8 mouse cellular contexts compared by ENCODE assay signal in the genomic region with DNA sequence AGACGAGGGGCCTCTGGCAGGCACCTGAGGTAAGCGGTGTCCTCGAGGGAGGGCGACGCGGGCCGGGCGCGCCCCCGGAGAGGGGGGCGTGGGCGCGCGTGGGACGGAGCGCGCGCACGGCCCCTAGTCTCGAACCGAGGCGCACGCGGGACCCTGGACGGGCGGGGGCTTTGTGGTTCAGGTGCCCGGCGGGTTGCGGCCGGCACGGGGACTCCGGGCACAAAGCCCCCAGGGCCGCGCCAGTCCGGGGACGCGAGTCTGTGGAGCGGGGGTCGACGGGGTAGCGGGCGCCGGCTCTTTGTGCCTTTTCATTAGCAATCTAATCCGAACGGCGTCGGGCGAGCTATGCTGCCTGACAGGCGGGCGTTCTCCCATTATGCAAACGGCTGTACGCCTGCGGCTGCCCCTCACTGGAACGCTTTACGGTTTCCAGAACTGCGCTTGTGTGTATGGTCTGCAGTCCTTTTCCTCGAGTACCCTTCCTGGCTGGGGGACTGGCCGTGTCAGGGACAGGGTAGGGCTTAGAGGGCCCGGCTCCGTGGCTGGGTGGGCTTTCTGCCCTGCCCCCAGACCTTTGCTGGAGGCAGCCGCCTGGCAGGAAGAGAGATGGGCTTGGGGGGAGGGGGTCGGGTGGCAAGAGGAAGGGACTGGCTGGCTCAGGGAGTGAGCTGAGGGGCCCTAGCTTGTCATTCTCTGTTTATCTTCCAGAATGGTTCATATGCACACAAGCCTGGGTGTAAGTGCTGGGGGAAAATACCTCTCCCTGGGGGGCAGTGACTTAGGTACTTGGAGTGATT. TPM values are rescaled to one million over a fixed set of nuclear protein-coding genes. Genes with fewer than 3 reads are reported as not detected.
A peak's percentile ranks its signal among the peaks of the same experiment; 100 is the strongest.
DNase-seq lines count a peak whose midpoint lies in the region; ATAC-seq and TF ChIP-seq lines count a peak whose summit lies in the region.

No protein-coding gene starts in this region.

- peak; percentile 54 for DNase-seq in 3134 (ENCODE audit: extremely low read depth, insufficient read length, low spot score)
- peak; percentile 71 for DNase-seq in MN1 (ENCODE audit: low spot score)
- peak; percentile 82 for DNase-seq in embryo, embryonic 10 days (ENCODE audit: low spot score)
- DNase-seq in heart, adult 2 months: peak in 1 of 2 experiments; percentile 23
- DNase-seq in kidney, adult 9 months: peak; percentile 27
- DNase-seq in liver, adult 2 months (ENCODE audit: extremely low read depth, low read depth, low spot score): no peak
- peak; percentile 72 for DNase-seq in thymus, adult 2 months

- no peak for TF ChIP-seq EP300 in heart, adult 2 months (IDR thresholded peaks at IDR 0.05; ENCODE audit: insufficient read depth, low read depth, low read length)

- H3K9ac ChIP-seq in heart, adult 2 months (ENCODE audit: low read depth, low read length): peak overlapping the region; percentile 92
- peak overlapping the region; percentile 96 for H3K9ac ChIP-seq in liver, adult 2 months (ENCODE audit: low read depth, low read length)
- peak overlapping the region; percentile 95 for H3K9ac ChIP-seq in midbrain, embryonic 16.5 days (ENCODE audit: low read depth, low read length)

- 0 out of 2 replicates have a peak, but pooled peaks cover 2% of the 10 kb centered on the region for H3K36me3 ChIP-seq in heart, adult 2 months (ENCODE audit: control insufficient read depth, insufficient read depth, low read length)
- no peaks in the 10 kb centered on the region for H3K36me3 ChIP-seq in liver, adult 2 months (ENCODE audit: control insufficient read depth, insufficient read depth, low read length)
- no peaks in the 10 kb centered on the region for H3K36me3 ChIP-seq in midbrain, embryonic 16.5 days (ENCODE audit: control insufficient read depth, insufficient read depth, low read length)
- H3K36me3 ChIP-seq in thymus, adult 2 months (ENCODE audit: control insufficient read depth, insufficient read depth, low read length): no peaks in the 10 kb centered on the region

- no peak for TF ChIP-seq POLR2A in heart, adult 2 months (IDR thresholded peaks at IDR 0.05; ENCODE audit: insufficient read depth, low read depth, low read length)
- TF ChIP-seq POLR2A in liver, adult 2 months (IDR thresholded peaks at IDR 0.05; ENCODE audit: extremely low read depth, insufficient read depth, low read length): no peak
- no peak for TF ChIP-seq POLR2A in thymus, adult 2 months (IDR thresholded peaks at IDR 0.05; ENCODE audit: control insufficient read depth, extremely low read depth, insufficient read depth, low read length, poor library complexity)

- peak overlapping the region; percentile 88 for H3K4me2 ChIP-seq in midbrain, embryonic 16.5 days (ENCODE audit: low read length)

- under 1% methylated on average over 41 of the region's 62 CpGs for WGBS in heart, adult 2 months
- under 1% methylated on average over 61 of the region's 62 CpGs for WGBS in liver, adult 2 months
- under 1% methylated on average over 58 of the region's 62 CpGs for WGBS in midbrain, embryonic 16.5 days
- under 1% methylated on average over 62 of the region's 62 CpGs for WGBS in thymus, adult 2 months

- H3K4me3 ChIP-seq in heart, adult 2 months: peak overlapping the region; percentile 75
- peak overlapping the region; percentile 88 for H3K4me3 ChIP-seq in liver, adult 2 months (ENCODE audit: insufficient read depth, low read depth, low read length)
- peak overlapping the region; percentile 93 for H3K4me3 ChIP-seq in midbrain, embryonic 16.5 days (ENCODE audit: low read depth, low read length)
- H3K4me3 ChIP-seq in thymus, adult 2 months (ENCODE audit: control insufficient read depth, insufficient read depth, low read length): peak overlapping the region; percentile 62

- H3K9me3 ChIP-seq in midbrain, embryonic 16.5 days (replicated peaks; ENCODE audit: control insufficient read depth, low read length, poor library complexity, severe bottlenecking): no peaks in the 10 kb centered on the region

- peak; percentile 81 for ATAC-seq in midbrain, embryonic 16.5 days

- intact Hi-C loops in heart, adult 2 months (cut with DNase I): loop anchor here (2.0 kb wide), 1 partner anchor 23 kb away; no protein-coding TSS in a partner anchor

- peaks cover 12% of the 10 kb centered on the region for H3K4me1 ChIP-seq in heart, adult 2 months (ENCODE audit: control insufficient read depth, insufficient read depth, low read length)
- peaks cover 15% of the 10 kb centered on the region for H3K4me1 ChIP-seq in liver, adult 2 months (ENCODE audit: control insufficient read depth, insufficient read depth, low read length)
- peaks cover 40% of the 10 kb centered on the region for H3K4me1 ChIP-seq in midbrain, embryonic 16.5 days (ENCODE audit: control insufficient read depth, insufficient read depth, low read length)
- peaks cover 16% of the 10 kb centered on the region for H3K4me1 ChIP-seq in thymus, adult 2 months (replicated peaks; ENCODE audit: control insufficient read depth, insufficient read depth, low read length)

- no peaks in the 10 kb centered on the region for H3K27me3 ChIP-seq in heart, adult 2 months (ENCODE audit: control insufficient read depth, insufficient read depth, low read length)
- no peaks in the 10 kb centered on the region for H3K27me3 ChIP-seq in liver, adult 2 months (ENCODE audit: control insufficient read depth, insufficient read depth, low read length)
- H3K27me3 ChIP-seq in midbrain, embryonic 16.5 days (ENCODE audit: control insufficient read depth, insufficient read depth, low read depth, low read length): no peaks in the 10 kb centered on the region; the same call in 1 of the 2 replicates
- no peaks in the 10 kb centered on the region for H3K27me3 ChIP-seq in thymus, adult 2 months (ENCODE audit: control insufficient read depth, insufficient read depth, low read length)

- peak overlapping the region; percentile 91 for H3K27ac ChIP-seq in heart, adult 2 months
- H3K27ac ChIP-seq in liver, adult 2 months (replicated peaks; ENCODE audit: insufficient read depth, low read depth, low read length): peak overlapping the region; percentile 72
- H3K27ac ChIP-seq in midbrain, embryonic 16.5 days (ENCODE audit: low read length): peak overlapping the region; percentile 92
- no peak overlapping the region for H3K27ac ChIP-seq in thymus, adult 2 months (ENCODE audit: control insufficient read depth, insufficient read depth, low read length)

- no peak for TF ChIP-seq CTCF in heart, adult 2 months (IDR thresholded peaks at IDR 0.05)
- no peak for TF ChIP-seq CTCF in liver, adult 2 months (IDR thresholded peaks at IDR 0.05; ENCODE audit: low read depth, low read length)
- TF ChIP-seq CTCF in thymus, adult 2 months (IDR thresholded peaks at IDR 0.05; ENCODE audit: borderline replicate concordance, control insufficient read depth, extremely low read depth, insufficient read depth, low read length, poor library complexity): no peak

- H3K79me2 ChIP-seq in heart, adult 2 months (replicated peaks; ENCODE audit: control insufficient read depth, insufficient read depth, low read length): no peaks in the 10 kb centered on the region
- peaks cover 15% of the 10 kb centered on the region for H3K79me2 ChIP-seq in liver, adult 2 months (ENCODE audit: control insufficient read depth, insufficient read depth, low read length)

RNA-seq across cellular contexts. Expression of a gene that starts 0.5 kb away (rescaled TPM):
- 1 to 10 TPM; 1.5 to 2.0 TPM for total RNA-seq in heart, adult 2 months (2021)
- 1.2 and 2.2 TPM in 2 replicates for polyA plus RNA-seq in heart, adult 2 months (2012; rRNA removed)
- total RNA-seq in liver, adult 2 months (2014; rRNA removed): 0.83 and 1.2 TPM in 2 replicates
- polyA plus RNA-seq in liver, adult 2 months (2012; rRNA removed): 0.87 and 1.1 TPM in 2 replicates
- 7.6 and 9.5 TPM in 2 replicates for polyA plus RNA-seq in midbrain, embryonic 16.5 days (2015; fragmentation: Nextera tagmentation; extraction: Ambion mirVana)
- 6.0 and 7.0 TPM in 2 replicates for polyA plus RNA-seq in thymus, adult 2 months (2012; rRNA removed)

RNA-seq across cellular contexts. Expression of a gene that starts 25.5 kb away (rescaled TPM):
- under 1 TPM; 0.13 to 0.16 TPM for total RNA-seq in heart, adult 2 months (2021)
- polyA plus RNA-seq in heart, adult 2 months (2012; rRNA removed): 0.09 and 0.14 TPM in 2 replicates
- total RNA-seq in liver, adult 2 months (2014; rRNA removed): not detected in 2 replicates
- not detected in 2 replicates for polyA plus RNA-seq in liver, adult 2 months (2012; rRNA removed)
- polyA plus RNA-seq in midbrain, embryonic 16.5 days (2015; fragmentation: Nextera tagmentation; extraction: Ambion mirVana): 2.3 and 2.7 TPM in 2 replicates
- 0.41 and 0.51 TPM in 2 replicates for polyA plus RNA-seq in thymus, adult 2 months (2012; rRNA removed)

RNA-seq across cellular contexts. Expression of a gene that starts 31.5 kb away (rescaled TPM):
- 100 to 1,000 TPM; 102 to 112 TPM for total RNA-seq in heart, adult 2 months (2021)
- 55.0 and 74.7 TPM in 2 replicates for polyA plus RNA-seq in heart, adult 2 months (2012; rRNA removed)
- total RNA-seq in liver, adult 2 months (2014; rRNA removed): 33.8 and 34.7 TPM in 2 replicates
- polyA plus RNA-seq in liver, adult 2 months (2012; rRNA removed): 45.7 and 54.0 TPM in 2 replicates
- polyA plus RNA-seq in midbrain, embryonic 16.5 days (2015; fragmentation: Nextera tagmentation; extraction: Ambion mirVana): 264 and 291 TPM in 2 replicates
- polyA plus RNA-seq in thymus, adult 2 months (2012; rRNA removed): 70.5 and 75.0 TPM in 2 replicates

RNA-seq across cellular contexts. Expression of a gene that starts 42.0 kb away (rescaled TPM):
- 1 to 10 TPM; 1.1 to 1.5 TPM for total RNA-seq in heart, adult 2 months (2021)
- polyA plus RNA-seq in heart, adult 2 months (2012; rRNA removed): 2.7 and 6.7 TPM in 2 replicates
- 0.37 and 0.87 TPM in 2 replicates for total RNA-seq in liver, adult 2 months (2014; rRNA removed)
- 0.97 and 1.4 TPM in 2 replicates for polyA plus RNA-seq in liver, adult 2 months (2012; rRNA removed)
- polyA plus RNA-seq in midbrain, embryonic 16.5 days (2015; fragmentation: Nextera tagmentation; extraction: Ambion mirVana): 77.9 and 94.8 TPM in 2 replicates
- polyA plus RNA-seq in thymus, adult 2 months (2012; rRNA removed): 63.6 and 72.6 TPM in 2 replicates
